Comparison of ENCODE assay signal across 12 mouse cellular contexts in the genomic region with DNA sequence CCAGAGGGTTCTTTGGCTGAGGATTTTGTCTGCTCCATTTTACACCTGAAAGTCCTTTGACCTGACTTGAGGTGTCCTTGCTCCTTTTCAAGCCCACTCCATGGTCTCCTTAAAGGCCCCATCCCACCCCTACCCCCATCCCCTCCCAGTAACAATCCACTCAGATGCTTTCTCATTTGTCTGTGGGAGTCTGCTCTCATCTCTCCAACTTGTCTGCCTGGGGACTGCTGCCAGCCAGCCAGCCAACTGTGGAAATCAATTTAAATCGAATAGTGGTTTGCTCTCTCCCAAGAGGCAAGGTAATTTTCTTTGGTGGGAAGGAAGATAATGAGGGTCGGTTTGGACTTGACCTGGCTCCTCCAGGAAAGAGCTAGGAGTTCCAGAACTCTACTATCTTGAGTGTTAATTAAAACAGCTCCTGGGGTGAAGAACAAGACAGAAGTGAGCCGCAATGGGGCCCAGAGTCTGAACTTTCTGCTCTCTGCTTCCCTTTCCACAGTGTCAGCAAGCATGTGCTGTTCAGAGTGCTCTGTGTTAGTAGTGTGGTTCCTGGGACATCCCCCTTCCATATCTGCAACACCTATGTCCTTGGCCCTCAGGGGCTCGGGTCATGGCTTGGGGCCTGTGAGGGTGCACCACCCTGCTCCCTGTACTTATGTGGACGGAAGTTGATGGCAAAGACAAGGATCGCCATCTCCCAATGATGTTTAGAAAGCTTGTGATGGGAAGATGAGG. TPM values are rescaled to one million over a fixed set of nuclear protein-coding genes. Genes with fewer than 3 reads are reported as not detected.
DNase-seq lines count a peak whose midpoint lies in the region; ATAC-seq and TF ChIP-seq lines count a peak whose summit lies in the region.
"Had no signal": no experiment of that assay in that cellular context is flagged by ENCODE, and none has a peak within 500 bp of the region (broad histone marks: within the 10 kb centered on the region; RNA-seq: fewer than 3 reads in every experiment).

No protein-coding gene starts in this region.

- no peak for TF ChIP-seq POLR2A in cortical plate, adult 2 months (IDR thresholded peaks at IDR 0.05; ENCODE audit: extremely low read depth, insufficient read depth, low read length)

- 46% methylated on average over 6 of the region's 6 CpGs for WGBS in kidney, embryonic 16.5 days
- WGBS in midbrain, embryonic 14.5 days, result 72% methylated on average over 6 of the region's 6 CpGs

- H3K4me3 ChIP-seq in kidney, embryonic 16.5 days (ENCODE audit: low read length), result no peak overlapping the region
- no peak overlapping the region for H3K4me3 ChIP-seq in cortical plate, adult 2 months (ENCODE audit: insufficient read depth, low read length)
- no peak overlapping the region for H3K4me3 ChIP-seq in midbrain, embryonic 14.5 days (replicated peaks; ENCODE audit: low read depth, low read length)
- H3K4me3 ChIP-seq: lung, embryonic 15.5 days had no signal

- 0 out of 2 replicates have a peak, but pooled peaks have one; percentile 35 for ATAC-seq in frontal cortex, adult (ENCODE audit: low TSS enrichment)
- ATAC-seq in kidney, embryonic 16.5 days (ENCODE audit: low FRiP score, low TSS enrichment), result peak; percentile 22
- ATAC-seq in midbrain, embryonic 14.5 days (ENCODE audit: low FRiP score, low TSS enrichment), result no peak

- H3K9me3 ChIP-seq in kidney, embryonic 16.5 days (ENCODE audit: low read length), result no peaks in the 10 kb centered on the region
- H3K9me3 ChIP-seq in midbrain, embryonic 14.5 days (ENCODE audit: control insufficient read depth, low read length), result no peaks in the 10 kb centered on the region
- H3K9me3 ChIP-seq: lung, embryonic 15.5 days had no signal

- no peaks in the 10 kb centered on the region for H3K36me3 ChIP-seq in kidney, embryonic 16.5 days (ENCODE audit: insufficient read depth, low read length)
- no peaks in the 10 kb centered on the region for H3K36me3 ChIP-seq in midbrain, embryonic 14.5 days (ENCODE audit: control insufficient read depth, insufficient read depth, low read length)
- H3K36me3 ChIP-seq: lung, embryonic 15.5 days had no signal

- H3K4me1 ChIP-seq in kidney, embryonic 16.5 days (ENCODE audit: insufficient read depth, low read length), result peaks cover 14% of the 10 kb centered on the region
- H3K4me1 ChIP-seq in cortical plate, adult 2 months (ENCODE audit: control insufficient read depth, insufficient read depth, low read length), result peaks cover 5% of the 10 kb centered on the region; the same call in 1 of the 2 replicates
- peaks cover 5% of the 10 kb centered on the region for H3K4me1 ChIP-seq in midbrain, embryonic 14.5 days (ENCODE audit: control insufficient read depth, insufficient read depth, low read length)
- H3K4me1 ChIP-seq: lung, embryonic 15.5 days had no signal

- TF ChIP-seq CTCF in cortical plate, adult 2 months (IDR thresholded peaks at IDR 0.05; ENCODE audit: extremely low read depth, insufficient read depth, low read length), result no peak

- no peak overlapping the region for H3K9ac ChIP-seq in kidney, embryonic 16.5 days (replicated peaks; ENCODE audit: low read length)
- H3K9ac ChIP-seq in midbrain, embryonic 14.5 days (replicated peaks; ENCODE audit: low read length), result no peak overlapping the region
- H3K9ac ChIP-seq: lung, embryonic 15.5 days had no signal

- no peaks in the 10 kb centered on the region for H3K27me3 ChIP-seq in kidney, embryonic 16.5 days (ENCODE audit: insufficient read depth, low read length)
- H3K27me3 ChIP-seq in midbrain, embryonic 14.5 days (ENCODE audit: control insufficient read depth, insufficient read depth, low read length), result no peaks in the 10 kb centered on the region
- H3K27me3 ChIP-seq: lung, embryonic 15.5 days had no signal

- peak overlapping the region; percentile 59 for H3K27ac ChIP-seq in kidney, embryonic 16.5 days (ENCODE audit: low read length)
- H3K27ac ChIP-seq in cortical plate, adult 2 months (ENCODE audit: insufficient read depth, low read length), result peak overlapping the region; percentile 35; the same call in 1 of the 2 replicates
- H3K27ac ChIP-seq in midbrain, embryonic 14.5 days (replicated peaks; ENCODE audit: low read depth, low read length), result 0 out of 2 replicates have a peak overlapping the region, but pooled peaks have one; percentile 41
- H3K27ac ChIP-seq: lung, embryonic 15.5 days had no signal

- DNase-seq in frontal cortex, postnatal 25 days (ENCODE audit: low spot score in 2 of 2), result no peak
- DNase-seq in kidney, adult 11 months, result no peak
- DNase-seq in midbrain, embryonic 14.5 days, result peak; percentile 43
- no peak for DNase-seq in urinary bladder, postnatal 10 days (ENCODE audit: low spot score)
- DNase-seq in cerebellum, adult 11 months, result no peak
- DNase-seq: thymus, postnatal 25 days had no signal

- no peak overlapping the region for H3K4me2 ChIP-seq in kidney, embryonic 16.5 days (replicated peaks; ENCODE audit: low read depth, low read length)
- H3K4me2 ChIP-seq in midbrain, embryonic 14.5 days (ENCODE audit: low read length), result no peak overlapping the region
- H3K4me2 ChIP-seq: liver, embryonic 11.5 days; lung, embryonic 15.5 days had no signal

RNA-seq across cellular contexts. Expression of a gene that starts 30.1 kb away (rescaled TPM):
- 0.19 and 0.31 TPM in 2 replicates for polyA plus RNA-seq in kidney, embryonic 16.5 days (2015; fragmentation: Nextera tagmentation; extraction: Ambion mirVana)
- polyA plus RNA-seq in cortical plate, adult 2 months (2012; rRNA removed), result 0.08 TPM in 2 replicates
- polyA plus RNA-seq in midbrain, embryonic 14.5 days (2014; fragmentation: Nextera tagmentation; extraction: Ambion mirVana), result 0.16 and 0.25 TPM in 2 replicates
- polyA plus RNA-seq: intestine, embryonic 14.5 days; liver, embryonic 11.5 days had no signal
